Mouse (Mus musculus) midbrain, postnatal 0 days (tissue): ENCODE results near the gene Fgd1. TPM values are rescaled to one million over a fixed set of nuclear protein-coding genes. Genes with fewer than 3 reads are reported as not detected.

Experiments
- ATAC-seq: fragments of 200-750 bp; cut with Nextera tagmentation; 2 replicates; pipeline ENCODE4 v1.8.0; 2017; ENCODE audit warnings: moderate number of reproducible peaks, mild to moderate bottlenecking, moderate TSS enrichment, moderate library complexity; ENCODE audit not compliant: low FRiP score
- DNase-seq: peaks from one replicate; pipeline ENCODE4 v3.0.0-alpha.2; 2015; ENCODE audit warnings: low spot score
- H3K27ac ChIP-seq: fragments of 300-500 bp; sonication (generic); 2 replicates; pipeline ENCODE4 v1.5.1; 2014; ENCODE audit warnings: low read depth, mild to moderate bottlenecking, low read length, mixed read lengths
- H3K27me3 ChIP-seq: fragments of 300-500 bp; sonication (generic); 2 replicates; pipeline ENCODE4 v1.6.1; 2014; ENCODE audit warnings: low read length, control low read depth, mixed read lengths; ENCODE audit not compliant: insufficient read depth
- H3K36me3 ChIP-seq: fragments of 300-500 bp; sonication (generic); 2 replicates; pipeline ENCODE4 v1.6.1; 2014; ENCODE audit warnings: low read length, control low read depth, mixed read lengths; ENCODE audit not compliant: insufficient read depth
- H3K4me1 ChIP-seq: fragments of 300-500 bp; sonication (generic); 2 replicates; pipeline ENCODE4 v1.6.1; 2014; ENCODE audit warnings: mild to moderate bottlenecking, control low read depth, antibody characterized with exemption, low read length, mixed read lengths; ENCODE audit not compliant: insufficient read depth
- H3K4me2 ChIP-seq: fragments of 300-500 bp; sonication (generic); 2 replicates; pipeline ENCODE4 v1.6.1; 2014; ENCODE audit warnings: low read depth, mild to moderate bottlenecking, low read length, mixed read lengths; ENCODE audit not compliant: poor library complexity, severe bottlenecking
- H3K4me3 ChIP-seq: fragments of 300-500 bp; sonication (generic); 2 replicates; pipeline ENCODE4 v1.5.1; 2014; ENCODE audit warnings: low read depth, mild to moderate bottlenecking, low read length, moderate library complexity
- H3K9ac ChIP-seq: fragments of 300-500 bp; sonication (generic); replicated peaks from 2 replicates; pipeline ENCODE4 v1.6.1; 2014; ENCODE audit warnings: mild to moderate bottlenecking, low read length, moderate library complexity, mixed read lengths; ENCODE audit not compliant: poor library complexity, severe bottlenecking
- H3K9me3 ChIP-seq: fragments of 300-500 bp; sonication (generic); 2 replicates; pipeline ENCODE4 v1.6.1; 2016; ENCODE audit warnings: low read length, control low read depth
- CTCF ChIP-seq: IDR thresholded peaks from 2 replicates; pipeline ENCODE4 v1.5.1; 2016; ENCODE audit warnings: antibody characterized with exemption, mild to moderate bottlenecking
- WGBS: fragments of 180-500 bp; shearing (Covaris S2); extraction: QIAGEN DNeasy Blood & Tissue Kit; methylation state at CpG from one replicate; pipeline ENCODE4 v1.1.7; 2014; 5-methylcytosine and 5-hydroxymethylcytosine counted together
- polyA plus RNA-seq: library from polyadenylated mRNA; unstranded; fragments of >200 nt; fragmentation: Nextera tagmentation; extraction: Ambion mirVana; gene quantifications from 2 replicates; pipeline ENCODE4 v1.2.1, GENCODE M21; 2015
- total RNA-seq: library from RNA; depleted of rRNA; stranded (reverse); fragments of >200 nt; gene quantifications from 2 replicates; pipeline ENCODE4 v1.2.3, GENCODE M21; 2014

Gene Fgd1
- total and polyA plus RNA-seq, 2 experiments from 2014 or later = 14.4 to 46.1 TPM

DNA sequence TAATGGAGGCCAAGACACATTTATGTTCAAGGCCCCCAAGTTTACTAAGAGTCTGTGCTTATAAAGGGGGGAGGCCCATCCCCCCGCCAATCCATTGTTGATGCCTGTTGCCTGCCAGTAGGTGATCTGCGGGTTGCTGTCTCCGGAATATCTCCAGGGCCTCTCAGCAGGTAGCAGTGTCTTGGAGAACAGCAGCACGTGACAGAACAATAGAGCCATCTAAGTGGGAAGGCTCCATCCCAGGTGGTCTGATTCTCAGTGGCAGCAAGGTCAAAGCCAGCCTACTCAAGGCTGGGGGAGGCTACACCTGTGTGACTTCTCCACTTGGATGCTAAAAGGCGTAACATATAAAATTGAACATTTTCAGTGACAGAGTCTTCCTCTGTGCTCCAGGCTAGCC is 4.7 kb upstream of the Fgd1 start:
- Histone ChIP-seq H3K4me1 (no peaks in the 10 kb centered on the region), H3K4me2 (no peak overlapping the region), H3K36me3 (no peaks in the 10 kb centered on the region), H3K9ac (no peak overlapping the region), H3K27ac (no peak overlapping the region), H3K4me3 (no peak overlapping the region), H3K9me3 (no peaks in the 10 kb centered on the region), H3K27me3 (no peaks in the 10 kb centered on the region)
- DNase-seq = no peak
- WGBS = 49% methylated on average over 5 of the region's 5 CpGs
- no peak for ATAC-seq
- TF ChIP-seq CTCF = no peak

DNA sequence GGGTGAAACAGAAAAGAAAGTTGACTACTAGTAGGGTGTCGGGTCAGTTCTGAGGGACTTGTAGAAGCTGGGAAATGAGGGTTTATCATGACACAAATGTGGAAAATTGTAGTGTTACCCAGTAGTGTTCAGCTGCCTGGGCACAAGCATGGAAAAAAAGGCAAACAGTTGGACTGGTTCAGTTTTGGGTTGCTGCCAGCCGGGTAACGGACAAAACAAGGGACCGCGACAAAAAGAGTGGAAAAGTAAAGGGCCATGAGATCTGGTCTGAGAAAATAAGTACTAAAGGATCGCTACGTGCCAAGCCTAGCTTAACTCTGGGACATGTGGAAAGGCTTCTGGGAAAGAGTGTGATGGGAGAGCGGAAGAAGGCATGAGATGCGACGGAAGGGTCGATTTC is 371 bp downstream of the Fgd1 start:
- DNase-seq (no peak), ATAC-seq (peak; percentile 2; the same call in 1 of the 2 replicates)
- Histone ChIP-seq H3K27me3 (no peaks in the 10 kb centered on the region), H3K4me1 (no peaks in the 10 kb centered on the region; the same call in 1 of the 2 replicates), H3K4me2 (peak overlapping the region; percentile 66), H3K27ac (peak overlapping the region; percentile 89), H3K4me3 (peak overlapping the region; percentile 61), H3K9me3 (no peaks in the 10 kb centered on the region), H3K36me3 (no peaks in the 10 kb centered on the region), H3K9ac (0 out of 2 replicates have a peak overlapping the region, but pooled peaks have one; percentile 79)
- 40% methylated on average over 10 of the region's 11 CpGs for WGBS
- TF ChIP-seq CTCF = no peak

DNA sequence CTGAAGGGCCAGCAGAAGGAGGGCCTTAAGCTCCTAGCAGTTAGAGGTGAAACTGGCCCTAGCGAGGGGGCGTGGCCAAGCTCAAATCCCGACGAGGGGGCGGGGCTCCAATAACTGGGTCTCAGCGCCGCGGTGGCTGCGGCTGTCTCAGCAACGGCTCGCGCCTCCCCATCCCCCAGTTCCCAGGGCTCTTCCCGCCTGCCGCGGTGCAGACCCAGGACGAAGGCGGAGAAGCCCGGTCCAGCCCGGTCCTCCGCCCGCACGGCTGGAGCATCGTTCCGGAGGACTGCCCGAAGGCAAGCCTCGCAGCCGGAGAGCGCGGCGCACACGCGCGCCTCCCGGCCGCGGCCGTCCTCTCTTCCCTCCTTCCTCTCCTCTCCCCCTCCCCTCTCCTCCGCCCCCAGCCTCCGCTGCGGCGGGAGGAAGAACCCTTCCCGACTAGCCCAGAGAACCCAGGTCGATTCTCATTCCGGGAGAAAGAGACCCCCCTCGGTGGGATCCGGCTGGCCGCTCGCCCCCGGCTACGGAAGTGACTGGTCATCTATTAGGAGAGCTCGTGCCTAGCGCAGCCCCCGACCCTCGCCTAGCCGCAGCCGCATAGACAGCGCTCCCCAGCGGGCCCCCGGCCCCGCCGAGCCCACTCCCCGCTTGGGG is 954 bp downstream of the Fgd1 start:
- Histone ChIP-seq H3K27ac (peak overlapping the region; percentile 89), H3K36me3 (no peaks in the 10 kb centered on the region), H3K4me2 (peak overlapping the region; percentile 66), H3K4me1 (no peaks in the 10 kb centered on the region; the same call in 1 of the 2 replicates), H3K9me3 (no peaks in the 10 kb centered on the region), H3K27me3 (no peaks in the 10 kb centered on the region), H3K9ac (peak overlapping the region; percentile 79), H3K4me3 (peak overlapping the region; percentile 61)
- 16% methylated on average over 36 of the region's 62 CpGs for WGBS
- ATAC-seq = peak; percentile 88
- no peak for TF ChIP-seq CTCF
- peak; percentile 87 for DNase-seq

DNA sequence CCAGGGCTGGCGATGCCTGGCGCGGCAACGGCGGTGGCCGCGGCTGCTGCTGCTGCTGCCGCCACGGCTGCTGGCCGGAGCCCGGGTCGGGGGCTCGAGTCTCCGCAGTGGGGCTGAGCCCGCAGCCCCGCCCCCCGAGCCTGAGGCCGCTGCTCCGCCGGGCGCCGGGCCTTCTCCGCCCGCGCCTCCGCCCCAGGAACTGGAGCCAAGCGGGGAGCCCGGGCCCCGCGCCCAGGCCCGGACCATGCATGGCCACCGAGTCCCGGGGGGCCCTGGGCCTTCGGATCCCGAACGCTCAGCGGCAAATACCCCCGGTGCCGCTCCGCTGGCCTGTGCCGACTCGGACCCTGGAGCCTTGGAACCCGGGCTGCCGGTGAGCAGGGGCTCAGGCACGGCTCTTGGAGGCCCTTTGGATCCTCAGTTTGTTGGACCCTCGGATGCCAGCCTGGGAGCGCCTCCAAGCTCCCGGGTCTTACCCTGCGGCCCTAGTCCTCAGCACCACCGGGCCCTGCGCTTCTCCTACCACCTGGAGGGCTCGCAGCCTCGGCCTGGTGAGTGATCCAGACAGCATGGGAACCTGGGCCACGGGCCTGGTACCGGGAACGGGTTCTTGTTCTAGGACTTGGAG is 1.6 kb downstream of the Fgd1 start:
- ATAC-seq (peak; percentile 21), DNase-seq (peak; percentile 7)
- Histone ChIP-seq H3K27me3 (no peaks in the 10 kb centered on the region), H3K9me3 (no peaks in the 10 kb centered on the region), H3K27ac (peak overlapping the region; percentile 89), H3K9ac (peak overlapping the region; percentile 79), H3K4me2 (peak overlapping the region; percentile 66), H3K36me3 (no peaks in the 10 kb centered on the region), H3K4me1 (no peaks in the 10 kb centered on the region; the same call in 1 of the 2 replicates), H3K4me3 (peak overlapping the region; percentile 61)
- WGBS = 31% methylated on average over 30 of the region's 56 CpGs
- no peak for TF ChIP-seq CTCF

DNA sequence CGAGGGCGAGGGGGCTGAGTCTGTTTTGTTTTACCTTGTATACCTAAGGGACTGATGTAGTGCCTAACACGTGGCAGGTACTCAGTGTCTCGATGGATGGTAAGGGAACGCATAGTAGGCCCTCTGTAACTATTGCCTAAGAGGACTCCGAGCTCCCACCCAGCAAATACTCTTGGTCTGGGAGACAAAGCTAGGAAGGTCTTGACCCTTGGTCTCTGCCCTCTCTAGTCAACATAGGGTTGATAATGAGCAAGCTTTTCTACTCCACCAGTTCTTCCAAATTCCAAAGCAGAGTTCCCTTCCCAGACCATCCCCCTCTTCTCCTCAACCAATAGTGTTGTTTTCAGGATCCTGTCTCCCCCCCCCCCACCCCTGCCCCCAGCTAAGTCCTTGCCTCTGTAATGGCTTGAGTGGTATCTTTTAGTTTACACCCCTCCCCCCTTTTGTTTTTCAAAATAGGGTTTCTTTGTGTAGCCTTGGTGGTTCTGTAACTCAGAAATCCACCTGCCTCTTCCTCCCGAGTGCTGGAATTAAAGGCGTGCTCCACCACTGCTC is 3.8 kb downstream of the Fgd1 start:
- DNase-seq = no peak
- WGBS = 51% methylated on average over 8 of the region's 8 CpGs
- ATAC-seq = no peak
- no peak for TF ChIP-seq CTCF
- Histone ChIP-seq H3K36me3 (no peaks in the 10 kb centered on the region), H3K4me1 (no peaks in the 10 kb centered on the region; the same call in 1 of the 2 replicates), H3K4me3 (peak overlapping the region; percentile 61; the same call in 1 of the 2 replicates), H3K27me3 (no peaks in the 10 kb centered on the region), H3K9ac (no peak overlapping the region), H3K4me2 (peak overlapping the region; percentile 66; the same call in 1 of the 2 replicates), H3K9me3 (no peaks in the 10 kb centered on the region), H3K27ac (no peak overlapping the region)

DNA sequence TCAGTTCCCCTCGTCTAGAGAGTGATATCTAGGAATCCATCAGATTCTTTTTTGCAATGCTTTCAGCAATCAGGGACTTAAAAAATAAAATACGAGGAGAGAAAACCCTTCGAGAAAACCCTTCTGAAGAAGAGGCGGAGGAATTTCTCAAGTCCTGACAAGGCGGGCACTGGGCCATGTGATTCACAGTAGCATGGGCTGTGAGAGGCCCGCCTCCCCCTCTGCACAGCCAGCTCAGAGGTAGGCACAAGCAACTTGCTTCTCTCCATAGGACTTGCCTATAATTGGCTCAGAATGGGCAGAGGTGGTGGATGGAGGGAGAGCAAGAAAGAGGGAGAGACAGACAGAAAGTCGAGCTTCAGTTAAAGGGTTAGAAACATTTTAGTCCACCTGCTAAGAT is 4.4 kb downstream of the Fgd1 start:
- Histone ChIP-seq H3K9me3 (no peaks in the 10 kb centered on the region), H3K9ac (no peak overlapping the region), H3K4me1 (no peaks in the 10 kb centered on the region; the same call in 1 of the 2 replicates), H3K4me2 (no peak overlapping the region), H3K36me3 (no peaks in the 10 kb centered on the region), H3K4me3 (no peak overlapping the region), H3K27me3 (no peaks in the 10 kb centered on the region), H3K27ac (no peak overlapping the region)
- TF ChIP-seq CTCF = no peak
- DNase-seq (no peak), ATAC-seq (no peak)
- WGBS = 70% methylated on average over 7 of the region's 7 CpGs
